Mouse (Mus musculus) liver, embryonic 13.5 days (tissue): ENCODE results near the gene Gm21118. TPM values are rescaled to one million over a fixed set of nuclear protein-coding genes. Genes with fewer than 3 reads are reported as not detected.
"Not testable (repeated sequence)": the region's sequence is repeated elsewhere in the genome, so short reads cannot be mapped to it uniquely, and the experiment has no call there.

Experiments
- ATAC-seq: fragments of 200-750 bp; cut with Nextera tagmentation; 2 replicates; pipeline ENCODE4 v1.8.0; 2017; ENCODE audit warnings: low read depth, mild to moderate bottlenecking, moderate number of reproducible peaks, moderate library complexity
- DNase-seq: peaks from one replicate; pipeline ENCODE4 v3.0.0; 2022
- H3K27ac ChIP-seq: fragments of 300-500 bp; sonication (generic); 2 replicates; pipeline ENCODE4 v1.5.1; 2015; ENCODE audit warnings: moderate library complexity, mild to moderate bottlenecking, inconsistent platforms
- H3K27me3 ChIP-seq: fragments of 300-500 bp; sonication (generic); 2 replicates; pipeline ENCODE4 v1.6.1; 2015; ENCODE audit warnings: mild to moderate bottlenecking, inconsistent platforms
- H3K36me3 ChIP-seq: fragments of 300-500 bp; sonication (generic); 2 replicates; pipeline ENCODE4 v1.6.1; 2015; ENCODE audit warnings: mild to moderate bottlenecking, inconsistent platforms
- H3K4me1 ChIP-seq: fragments of 300-500 bp; sonication (generic); replicated peaks from 2 replicates; pipeline ENCODE4 v1.6.1; 2015; ENCODE audit warnings: inconsistent platforms
- H3K4me2 ChIP-seq: fragments of 300-500 bp; sonication (generic); 2 replicates; pipeline ENCODE4 v1.6.1; 2015; ENCODE audit warnings: inconsistent platforms, mild to moderate bottlenecking, moderate library complexity
- H3K4me3 ChIP-seq: fragments of 300-500 bp; sonication (generic); replicated peaks from 2 replicates; pipeline ENCODE4 v1.5.1; 2015; ENCODE audit warnings: mild to moderate bottlenecking, inconsistent platforms
- H3K9ac ChIP-seq: fragments of 300-500 bp; sonication (generic); 2 replicates; pipeline ENCODE4 v1.6.1; 2015; ENCODE audit warnings: mild to moderate bottlenecking, inconsistent platforms
- H3K9me3 ChIP-seq: fragments of 300-500 bp; sonication (generic); replicated peaks from 2 replicates; pipeline ENCODE4 v1.6.1; 2016; ENCODE audit warnings: inconsistent platforms
- WGBS: fragments of 180-500 bp; shearing (Covaris S2); methylation state at CpG from one replicate; pipeline ENCODE4 v1.1.7; 2015; ENCODE audit not compliant: insufficient replicate concordance; 5-methylcytosine and 5-hydroxymethylcytosine counted together
- polyA plus RNA-seq: library from polyadenylated mRNA; unstranded; fragments of >200 nt; fragmentation: Nextera tagmentation; extraction: Ambion mirVana; gene quantifications from 2 replicates; pipeline ENCODE4 v1.2.1, GENCODE M21; 2015

The Gm21118 gene
- not detected in 2 replicates for polyA plus RNA-seq

DNA sequence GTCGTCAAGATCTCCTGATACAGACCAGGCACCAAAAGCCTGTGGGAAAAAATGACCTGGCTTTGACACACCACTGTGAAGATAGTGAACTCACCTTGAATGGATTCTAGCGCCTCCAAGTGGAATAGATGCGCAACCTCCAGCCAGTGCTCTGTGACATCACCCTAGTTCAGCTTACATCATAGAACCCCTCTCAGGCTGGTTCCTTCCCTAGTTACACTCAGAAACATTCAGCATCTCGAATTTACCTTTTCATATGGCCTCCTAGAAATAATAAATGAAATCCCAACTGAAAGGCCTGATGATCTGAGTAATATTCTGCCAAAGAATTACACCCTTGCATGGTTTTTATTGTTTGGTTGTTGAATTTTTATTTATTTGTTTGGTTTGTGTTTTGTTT lies at the start of gene Gm21118:
Gene Gm21118 (minus strand): TSS at position 101 of the 400 bp plus-strand sequence.
- not testable (repeated sequence) for ATAC-seq, H3K27ac ChIP-seq, H3K27me3 ChIP-seq, H3K9ac ChIP-seq, H3K4me2 ChIP-seq, H3K9me3 ChIP-seq, DNase-seq, H3K36me3 ChIP-seq, H3K4me1 ChIP-seq, H3K4me3 ChIP-seq
- WGBS: no CpG with 5 or more reads among the region's 4 CpGs

DNA sequence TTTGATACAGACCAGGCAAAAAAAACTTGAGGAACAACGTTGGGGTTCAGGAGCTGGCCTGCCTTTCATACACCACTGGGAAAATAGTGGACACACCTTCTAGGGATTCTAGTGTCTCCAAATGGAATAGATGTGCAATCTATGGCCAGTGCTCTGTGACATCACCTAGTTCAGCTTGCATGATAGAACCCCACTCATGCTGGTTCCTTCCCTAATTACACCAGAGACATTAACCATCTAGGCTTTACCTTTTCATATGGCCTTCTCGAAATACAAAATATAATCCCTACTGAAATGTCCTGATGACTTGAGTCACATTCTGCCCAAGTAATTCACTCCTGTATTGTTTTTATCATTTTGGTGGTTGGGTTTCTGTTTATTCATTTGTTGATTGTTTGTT lies 29.7 kb upstream of the Gm21118 start, which contains the start of the genes Gm29423 and Gm29644:
Gene Gm29423 (minus strand): TSS at position 101 of the 400 bp plus-strand sequence.
Gene Gm29644 (minus strand): TSS at position 157 of the 400 bp plus-strand sequence.
- not testable (repeated sequence) for H3K4me1 ChIP-seq, H3K9ac ChIP-seq, H3K4me3 ChIP-seq, H3K4me2 ChIP-seq, H3K9me3 ChIP-seq, H3K27me3 ChIP-seq, DNase-seq, ATAC-seq, H3K36me3 ChIP-seq, H3K27ac ChIP-seq
- WGBS: no CpG with 5 or more reads among the region's 2 CpGs

Other genes starting within 250 kb of the Gm21118 start
- not detected in 2 replicates for gene Gm29423, start 29.6 kb upstream of the Gm21118 start, polyA plus RNA-seq
- gene Gm29644, start 29.7 kb upstream of the Gm21118 start, polyA plus RNA-seq: not detected in 2 replicates
- not detected in 2 replicates for gene Gm20888, start 168.2 kb upstream of the Gm21118 start, polyA plus RNA-seq